ENCODE assay signal across 9 mouse cellular contexts in the genomic region with DNA sequence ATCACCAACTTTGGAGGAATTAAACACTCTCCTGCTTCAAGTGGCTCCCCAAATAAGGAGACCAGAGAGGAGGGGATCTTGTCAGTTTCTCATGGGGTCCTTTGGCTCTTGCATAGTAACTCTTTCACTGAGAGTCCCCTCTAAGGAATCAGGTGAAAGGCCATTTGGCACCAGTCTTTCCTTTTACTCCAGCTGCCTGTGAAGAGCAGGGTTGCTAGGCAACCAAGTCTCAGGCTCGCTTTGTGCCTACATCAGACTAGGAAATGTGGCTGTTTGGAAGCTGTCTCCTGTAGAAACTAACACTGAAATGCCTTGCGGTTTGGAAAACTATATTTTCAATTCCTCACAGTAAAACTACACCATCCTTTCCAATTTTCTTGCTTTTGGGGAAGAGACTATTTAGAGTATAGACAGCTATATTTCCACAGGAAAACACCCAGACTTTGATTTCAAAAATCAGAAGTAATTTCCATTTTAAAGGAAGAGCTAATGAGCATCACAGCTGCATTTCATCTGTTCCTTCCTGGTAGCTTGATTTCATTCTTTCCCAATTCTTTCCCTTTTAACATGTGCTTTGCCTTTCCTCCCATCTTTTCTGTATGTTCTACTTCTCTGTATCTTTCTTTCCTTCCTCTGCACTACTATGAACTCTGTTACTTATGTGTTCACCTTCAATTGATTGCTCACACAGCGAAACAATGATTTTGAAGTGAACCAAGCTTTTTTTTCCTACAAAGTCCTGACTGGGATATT.
DNase-seq lines count a peak whose midpoint lies in the region; ATAC-seq and TF ChIP-seq lines count a peak whose summit lies in the region.
"Had no signal": no experiment of that assay in that cellular context is flagged by ENCODE, and none has a peak within 500 bp of the region (broad histone marks: within the 10 kb centered on the region; RNA-seq: fewer than 3 reads in every experiment).

No protein-coding gene starts in this region.

- no peaks in the 10 kb centered on the region for H3K9me3 ChIP-seq in neural tube, embryonic 14.5 days (ENCODE audit: control insufficient read depth, low read length)

- H3K4me2 ChIP-seq in neural tube, embryonic 14.5 days (ENCODE audit: low read depth, low read length), result peak overlapping the region; percentile 14; the same call in 1 of the 2 replicates

- H3K9ac ChIP-seq in neural tube, embryonic 14.5 days (replicated peaks; ENCODE audit: low read depth, low read length), result peak overlapping the region; percentile 29; the same call in 1 of the 2 replicates

- H3K4me1 ChIP-seq in neural tube, embryonic 14.5 days (ENCODE audit: control insufficient read depth, insufficient read depth, low read length), result peaks cover 10% of the 10 kb centered on the region; the same call in 1 of the 2 replicates

- intact Hi-C loops in heart, postnatal 10 days (cut with DNase I), result no loop called here
- intact Hi-C loops in heart, postnatal 36 days (cut with DNase I), result no loop called here
- intact Hi-C loops in left cerebral cortex, adult 2 months (cut with DNase I), result no loop called here

- H3K27me3 ChIP-seq in neural tube, embryonic 14.5 days (ENCODE audit: control insufficient read depth, insufficient read depth, low read length), result no peaks in the 10 kb centered on the region

- TF ChIP-seq CTCF in left cerebral cortex, adult 2 months (IDR thresholded peaks at IDR 0.05), result no peak

- DNase-seq in heart, postnatal 10 days, result peak; percentile 2 to 9
- no peak for DNase-seq in heart, postnatal 36 days
- DNase-seq in left cerebral cortex, adult 2 months (ENCODE audit: extremely low spot score in 1 of 2, low spot score in 2 of 2), result peak; percentile 22 to 50
- DNase-seq in adrenal gland, postnatal 10 days, result no peak
- no peak for DNase-seq in lung, adult 18-20 months
- no peak for DNase-seq in adrenal gland, postnatal 36 days

- ATAC-seq in frontal cortex, adult (ENCODE audit: low TSS enrichment), result peak; percentile 99
- peak; percentile 97 for ATAC-seq in neural tube, embryonic 14.5 days (ENCODE audit: low read depth)

- no peak overlapping the region for H3K4me3 ChIP-seq in left cerebral cortex, adult 2 months
- H3K4me3 ChIP-seq in neural tube, embryonic 14.5 days (ENCODE audit: low read depth, low read length), result no peak overlapping the region
- H3K4me3 ChIP-seq: myocyte had no signal

- no peaks in the 10 kb centered on the region for H3K36me3 ChIP-seq in neural tube, embryonic 14.5 days (ENCODE audit: control insufficient read depth, insufficient read depth, low read length)

- peak overlapping the region; percentile 38 for H3K27ac ChIP-seq in left cerebral cortex, adult 2 months
- H3K27ac ChIP-seq in neural tube, embryonic 14.5 days (ENCODE audit: low read depth, low read length), result peak overlapping the region; percentile 62; the same call in 1 of the 2 replicates

- WGBS in neural tube, embryonic 14.5 days, result 19% methylated on average over 3 of the region's 3 CpGs

Comparison
In these comparisons a context has a peak if more than half of its experiments do, and no peak if none do; other contexts are left out.
1. DNase-seq: peak in heart, postnatal 10 days (2 of 2) and left cerebral cortex, adult 2 months (2 of 2); none in heart, postnatal 36 days (0 of 2), adrenal gland, postnatal 10 days (single experiment), lung, adult 18-20 months (0 of 2) and adrenal gland, postnatal 36 days (0 of 2).